Mouse (Mus musculus) kidney, postnatal 36 days (tissue): Measurements from ENCODE around the gene Vmn1r142.
"Not testable (repeated sequence)": the region's sequence is repeated elsewhere in the genome, so short reads cannot be mapped to it uniquely, and the experiment has no call there.

Experiments
- DNase-seq, 2 experiments: peaks; one replicate each; pipeline ENCODE4 v3.0.0; 2021 to 2022; ENCODE audit warnings: mixed read lengths in 2 of 2

Vmn1r142 gene

GRCm38 (mm10) chr7:22163935-22164334 lies at the start of gene Vmn1r142:
Vmn1r142 (minus strand) TSS chr7:22164035.
- DNase-seq, result not testable (repeated sequence)

GRCm38 (mm10) chr7:22201164-22201563 lies 37.3 kb upstream of the Vmn1r142 start, which contains the start of gene Gm8653:
Gm8653 (minus strand) TSS chr7:22201264.
- DNase-seq, result not testable (repeated sequence)

- not testable (repeated sequence) for DNase-seq
Observed at GRCm38 (mm10) chr7:22189077-22189476, 25.2 kb upstream of the Vmn1r142 start, which contains the start of gene Vmn1r143. Vmn1r143 (plus strand) TSS chr7:22189377.

- not testable (repeated sequence) for DNase-seq
Observed at GRCm38 (mm10) chr7:22134641-22135040, 29.2 kb downstream of the Vmn1r142 start, which contains the start of gene Gm10666. Gm10666 (minus strand) TSS chr7:22134741.

GRCm38 (mm10) chr7:22118145-22118544 lies 45.7 kb downstream of the Vmn1r142 start, which contains the start of gene Gm16451:
Gm16451 (minus strand) TSS chr7:22118245.
- not testable (repeated sequence) for DNase-seq
